Mouse (Mus musculus) ZHBTc4 (cell line): ENCODE results near the gene Nr1h4.

ENCODE experiments used
- DNase-seq: peaks from one replicate; pipeline ENCODE4 v3.0.0-alpha.2; 2011; ENCODE audit warnings: low read depth, low spot score

Nr1h4 gene

DNA sequence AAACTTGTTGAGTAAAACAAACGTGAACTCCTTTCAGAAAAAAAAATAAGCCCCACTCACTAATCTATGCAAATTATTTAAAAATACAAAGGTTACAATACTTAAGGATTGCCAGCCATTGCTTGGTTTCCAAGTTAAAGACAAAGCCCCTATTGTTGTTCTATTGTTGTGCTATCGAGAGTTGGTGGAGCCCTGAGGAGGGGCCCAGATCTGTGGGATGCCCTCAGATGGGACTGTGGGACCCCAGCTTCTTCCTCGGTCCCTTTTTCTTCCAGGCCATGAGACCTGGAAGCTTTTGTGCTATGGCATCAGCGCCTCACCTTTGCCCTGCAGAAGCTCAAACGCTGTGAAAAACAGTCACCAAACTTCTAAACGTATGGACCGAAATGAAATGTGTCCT, 51.7 kb downstream of the Nr1h4 start:
- DNase-seq, result no peak

DNA sequence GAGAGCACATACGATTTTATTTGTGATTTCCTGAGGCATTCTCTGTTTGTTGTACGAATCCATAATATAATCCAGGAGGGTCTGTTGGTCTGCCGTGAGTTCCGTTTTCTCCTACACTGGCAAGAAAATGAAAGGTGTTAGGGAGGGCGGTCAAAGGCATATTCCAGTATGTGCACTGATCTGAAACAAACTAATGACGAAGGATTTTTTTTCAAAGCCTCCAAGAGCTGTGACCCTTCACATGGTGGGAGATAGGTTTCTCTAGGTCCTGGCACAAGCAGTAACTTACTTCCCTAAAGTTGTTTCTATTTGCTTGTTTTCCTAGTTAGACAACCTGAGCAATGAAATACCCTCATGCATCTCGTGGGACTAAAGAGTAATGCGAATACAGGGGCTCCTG, 54.6 kb downstream of the Nr1h4 start:
- no peak for DNase-seq

DNA sequence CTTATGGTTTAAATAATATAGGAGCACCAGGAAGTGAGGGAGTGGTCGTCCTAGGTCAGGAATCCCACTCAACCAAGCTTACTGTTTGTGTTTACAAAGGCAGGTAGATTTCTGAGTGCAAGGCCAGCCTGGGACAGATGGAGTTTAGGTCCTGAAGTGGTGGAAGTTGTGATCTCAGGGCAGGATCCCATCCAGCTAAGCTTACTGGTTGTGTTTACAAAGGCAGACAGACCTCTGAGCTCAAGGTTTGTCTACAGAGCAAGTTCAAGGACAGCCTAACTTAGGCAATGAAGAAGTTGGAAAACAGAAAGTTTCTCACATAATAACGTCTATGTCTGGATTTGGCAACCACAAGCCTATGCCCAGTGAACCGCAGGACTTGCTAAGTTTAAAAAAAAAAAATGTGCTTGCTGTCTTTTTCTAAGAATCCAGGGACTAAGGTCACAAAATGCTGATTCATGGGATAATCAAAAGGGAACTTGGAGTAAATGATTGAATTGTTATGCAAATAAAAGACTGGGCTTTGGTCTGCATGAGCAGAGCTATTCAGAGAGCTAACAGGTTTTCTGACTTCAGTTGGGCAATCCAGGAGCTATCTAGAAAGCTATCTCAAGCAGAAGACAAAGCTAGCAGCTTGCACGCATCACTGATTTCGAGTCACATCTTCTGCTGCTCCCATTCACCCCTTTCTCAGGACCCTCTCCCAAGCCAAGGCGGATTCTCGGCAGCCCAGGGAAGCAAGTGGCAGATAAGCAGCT, 62.6 kb downstream of the Nr1h4 start:
- peak; percentile 83 for DNase-seq

DNA sequence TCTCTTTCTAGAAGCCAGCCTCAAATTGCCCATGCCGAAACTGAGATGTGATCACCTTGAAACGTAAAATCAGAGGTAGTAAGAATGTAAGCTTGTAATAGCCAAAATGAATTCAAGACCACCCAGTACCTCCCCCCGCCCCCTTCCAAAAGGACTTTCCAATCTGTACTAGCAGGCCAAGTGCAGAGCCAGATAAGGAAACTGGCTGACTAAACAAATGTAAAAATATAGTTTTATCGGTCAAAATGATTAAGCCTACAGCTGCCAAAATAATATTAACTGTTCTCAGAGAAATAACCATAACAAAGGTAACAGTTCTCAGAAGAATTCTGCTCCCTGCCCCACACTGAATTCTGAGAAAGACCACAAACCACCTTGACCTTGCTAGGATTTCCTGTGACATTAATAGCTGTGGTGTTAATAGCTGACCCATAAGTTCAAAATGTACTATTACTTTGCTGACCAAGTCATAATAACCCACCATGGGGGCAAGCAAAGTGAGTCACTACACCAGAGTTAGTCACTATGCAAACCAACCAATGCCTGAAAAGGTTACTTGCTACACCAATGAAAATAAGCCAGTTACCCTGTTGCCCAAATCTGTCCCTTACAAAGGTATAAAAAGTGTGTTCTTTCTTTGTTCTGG, 68.5 kb downstream of the Nr1h4 start:
- no peak for DNase-seq

DNA sequence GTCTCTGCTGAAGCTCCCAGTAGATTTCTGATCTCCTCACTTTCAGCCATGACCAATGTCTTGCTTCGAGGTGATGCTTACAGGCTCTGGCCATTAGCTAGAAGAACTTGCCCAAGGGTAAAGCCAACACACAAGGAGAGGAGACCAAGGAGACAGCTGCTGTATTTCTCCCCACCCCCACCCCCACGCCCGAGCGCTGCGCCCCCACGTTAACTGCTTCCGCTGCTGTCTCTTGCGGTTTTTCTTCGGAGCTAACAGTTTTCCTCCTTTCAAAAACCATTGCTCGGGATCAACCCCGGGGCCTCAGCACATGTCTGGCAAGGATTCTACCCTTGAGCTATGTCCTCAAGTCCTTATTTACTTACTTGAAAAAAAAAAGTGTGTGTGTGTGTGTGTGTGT, 70.5 kb downstream of the Nr1h4 start:
- DNase-seq, result no peak

DNA sequence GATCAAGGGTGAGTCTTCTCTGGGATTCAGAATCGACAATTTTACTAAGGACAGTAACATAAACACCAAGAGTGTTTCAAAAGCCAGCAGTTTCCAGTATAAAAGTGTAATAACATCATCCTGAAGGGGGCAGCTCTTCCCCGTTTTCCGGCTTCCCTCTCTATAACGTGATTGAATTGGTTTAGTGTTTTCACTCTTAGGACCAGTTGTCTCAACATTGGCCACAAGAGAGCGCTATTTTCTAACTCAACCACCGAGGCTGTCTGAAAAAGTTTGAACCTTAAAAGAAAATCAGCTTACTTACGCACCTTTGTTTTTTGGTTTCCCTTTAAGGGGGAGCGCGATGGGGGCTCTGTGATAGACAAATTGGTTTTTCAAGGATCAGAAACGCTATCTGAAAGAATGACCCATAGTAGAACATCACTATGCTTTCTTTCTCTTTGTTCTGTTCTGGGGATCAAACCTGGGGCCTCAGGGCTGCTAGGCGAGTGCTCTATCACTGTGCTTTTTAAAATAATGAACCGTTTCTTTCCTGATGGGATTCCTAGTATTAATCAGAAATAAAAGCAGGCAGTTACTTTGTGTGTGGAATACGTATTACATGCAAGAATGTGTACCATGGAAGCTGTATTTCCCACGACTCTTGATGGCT, 71.4 kb downstream of the Nr1h4 start:
- peak; percentile 92 for DNase-seq

DNA sequence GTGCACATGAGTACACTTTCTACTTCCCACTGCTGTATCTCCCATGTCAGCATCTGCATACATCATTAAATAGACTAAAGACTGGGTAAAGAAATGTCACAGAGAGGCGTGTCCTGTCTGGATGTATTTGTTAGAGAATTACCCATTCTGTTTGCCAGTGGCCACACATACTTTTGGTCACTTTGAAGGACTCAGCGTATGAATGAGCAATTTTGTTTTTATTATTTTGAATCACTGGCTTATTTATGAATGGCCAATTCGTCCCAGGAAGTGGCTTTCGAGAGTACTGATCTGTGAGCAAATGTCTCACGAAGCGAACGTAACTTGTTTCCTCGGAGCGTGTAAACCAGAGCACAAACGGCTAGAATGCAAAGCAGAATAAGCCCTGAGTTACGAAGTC, 72.4 kb downstream of the Nr1h4 start:
- DNase-seq, result no peak

DNA sequence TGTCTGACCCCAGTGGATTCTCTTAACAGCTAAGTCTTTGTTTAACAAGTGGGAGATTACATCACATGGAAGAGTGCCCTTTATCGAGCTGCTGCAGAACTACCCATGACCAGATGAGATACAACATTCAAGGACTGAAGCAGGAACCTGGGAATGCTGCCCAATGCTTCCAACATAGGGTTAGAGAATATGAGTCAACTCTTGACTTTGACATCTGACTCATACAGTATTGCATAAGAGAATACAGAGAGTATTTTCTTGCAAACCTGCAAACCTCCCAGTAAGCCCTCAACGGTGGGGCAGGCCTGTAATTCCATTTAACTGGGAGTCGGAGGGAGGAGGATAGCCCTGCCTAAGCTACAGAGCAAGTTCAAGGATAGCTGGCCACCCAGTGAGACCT, 74.6 kb downstream of the Nr1h4 start:
- DNase-seq, result no peak

DNA sequence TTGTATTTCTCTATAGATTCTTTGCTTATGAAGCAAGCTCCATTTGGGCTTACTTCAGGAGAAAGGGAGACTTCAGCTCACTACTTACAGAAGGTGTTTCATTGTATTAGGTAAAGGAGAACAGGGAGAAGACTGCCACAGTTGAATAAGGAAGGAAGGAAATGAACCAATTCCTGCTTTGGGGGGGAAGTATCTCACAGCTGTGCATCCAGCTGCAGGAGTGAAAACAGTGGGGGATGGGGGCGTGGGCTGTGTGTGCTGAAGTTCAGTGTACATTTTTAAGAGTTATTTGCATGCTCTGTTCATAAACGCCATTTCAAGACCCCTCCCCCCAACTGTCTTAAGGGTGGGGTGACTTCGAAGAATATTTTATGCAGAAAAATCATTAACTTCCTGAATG, 79.6 kb downstream of the Nr1h4 start:
- DNase-seq, result no peak

DNA sequence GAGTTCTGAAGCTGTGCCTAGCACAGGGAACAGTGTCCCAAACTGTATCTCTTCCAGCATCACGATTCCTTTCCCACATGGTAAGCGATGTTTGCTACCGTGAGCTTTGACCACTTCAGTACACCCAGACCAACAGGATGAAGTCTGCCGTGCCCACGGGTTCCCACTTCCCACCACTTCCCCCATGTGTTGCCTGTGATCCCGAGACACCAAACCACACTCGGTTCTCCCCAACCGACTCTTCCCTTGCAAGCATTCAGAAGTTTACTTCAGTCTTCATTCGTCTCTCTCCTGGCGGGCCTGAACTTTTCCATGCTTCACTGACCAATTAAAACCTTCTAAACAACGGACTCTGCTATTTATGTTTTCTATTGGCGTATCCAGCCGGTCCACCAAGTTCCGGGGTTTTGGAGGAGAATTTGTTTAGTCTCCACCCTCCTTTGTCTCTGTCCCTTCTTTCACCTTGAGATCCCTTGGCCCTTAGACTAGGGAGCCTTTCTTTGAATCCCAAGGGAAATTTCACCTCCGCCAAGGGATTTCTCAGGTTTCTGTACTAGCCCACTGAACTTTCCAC, 80.2 kb downstream of the Nr1h4 start:
- DNase-seq, result peak; percentile 70

DNA sequence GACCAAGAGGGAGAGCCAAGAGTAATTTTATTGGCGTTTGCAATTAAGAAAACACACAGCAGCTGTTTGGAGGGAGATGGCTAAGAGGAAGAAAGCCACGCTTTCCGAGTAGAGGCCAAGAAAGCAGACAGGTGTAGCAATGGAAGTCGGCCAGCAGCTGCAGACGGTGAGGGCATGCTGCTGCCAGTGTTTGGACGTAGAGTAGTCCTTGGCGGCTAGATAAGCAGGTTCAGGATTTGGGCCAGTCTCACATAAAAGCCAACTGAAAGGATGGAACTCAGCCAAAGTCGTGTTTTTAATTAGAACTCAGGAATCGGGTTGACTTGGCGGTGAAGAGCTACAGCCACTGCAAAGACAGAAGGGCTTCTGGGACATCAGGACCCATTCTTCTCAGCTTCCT, 83.0 kb downstream of the Nr1h4 start:
- DNase-seq, result no peak

DNA sequence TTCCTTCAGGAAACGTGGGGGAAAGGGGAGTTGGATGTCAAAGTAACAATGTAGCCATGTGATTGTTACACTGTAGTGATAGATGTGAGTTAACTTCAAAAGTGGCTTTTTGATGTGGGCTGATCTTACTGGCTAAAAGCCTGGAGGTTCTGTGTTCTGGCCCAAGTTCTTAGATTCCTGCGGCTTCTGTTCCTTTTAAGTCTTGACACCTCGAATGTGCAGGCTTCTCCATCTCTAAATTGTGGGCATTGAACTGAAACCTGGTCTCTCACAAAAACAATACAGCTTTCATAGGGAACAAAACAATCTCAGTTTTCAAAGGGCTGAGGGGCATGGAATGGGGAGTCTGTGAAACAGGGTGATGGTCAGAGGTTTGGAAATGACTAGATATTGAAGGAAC, 89.0 kb downstream of the Nr1h4 start:
- DNase-seq, result no peak

DNA sequence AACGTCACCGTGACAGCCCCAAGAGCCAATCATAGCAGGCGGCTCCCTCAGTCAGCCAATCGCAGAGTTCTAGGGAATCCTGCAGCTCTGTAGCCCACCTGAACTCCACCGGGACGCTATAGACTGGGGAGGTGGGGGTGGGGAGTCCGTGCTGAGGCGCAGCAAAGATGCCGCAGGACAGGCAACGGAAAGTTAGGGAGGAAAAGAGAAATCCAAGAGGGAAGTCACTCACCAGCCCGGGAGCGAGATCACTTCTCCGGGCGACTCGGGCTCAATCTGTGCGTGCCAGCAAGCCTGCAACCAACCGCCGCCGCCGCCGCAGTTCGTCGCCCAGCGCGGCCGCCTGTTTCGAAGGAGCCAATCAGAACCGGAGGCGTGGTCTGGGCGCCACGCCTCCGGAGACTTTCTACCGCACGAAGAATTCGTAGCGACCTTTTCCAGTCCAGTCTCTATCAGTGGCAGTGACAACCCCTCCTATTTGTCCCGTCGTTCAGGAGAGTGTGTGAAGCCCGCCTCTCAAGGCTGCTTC, 89.7 kb downstream of the Nr1h4 start, which contains the start of gene Gas2l3:
Gas2l3 (minus strand) TSS at position 345 of the 529 bp plus-strand sequence.
- peak; percentile 97 for DNase-seq

DNA sequence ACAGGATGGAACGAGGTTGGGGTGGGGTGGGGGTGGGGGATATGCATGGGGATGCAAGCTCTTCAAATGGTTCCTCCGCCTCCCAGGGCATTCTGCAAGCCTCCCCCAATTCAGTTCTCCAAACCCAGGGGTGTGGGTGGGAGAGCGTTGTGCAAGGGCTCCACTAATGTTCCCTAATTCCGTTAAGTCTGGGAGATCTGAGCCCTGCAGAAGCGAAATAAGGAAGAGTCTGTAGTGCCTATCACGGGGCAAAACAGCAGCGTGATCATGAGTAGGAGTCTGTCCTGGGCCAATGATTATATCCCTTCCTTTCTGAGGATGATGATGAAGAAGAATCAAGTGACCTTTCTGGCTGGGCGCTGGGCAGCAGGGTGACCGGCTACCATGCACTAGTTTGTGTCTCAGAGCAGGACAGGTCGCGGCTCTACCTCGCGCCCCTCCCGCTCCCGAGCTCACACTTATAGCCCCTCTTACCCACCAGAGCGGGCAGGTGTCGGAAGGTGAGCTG, 90.2 kb downstream of the Nr1h4 start:
- no peak for DNase-seq

DNA sequence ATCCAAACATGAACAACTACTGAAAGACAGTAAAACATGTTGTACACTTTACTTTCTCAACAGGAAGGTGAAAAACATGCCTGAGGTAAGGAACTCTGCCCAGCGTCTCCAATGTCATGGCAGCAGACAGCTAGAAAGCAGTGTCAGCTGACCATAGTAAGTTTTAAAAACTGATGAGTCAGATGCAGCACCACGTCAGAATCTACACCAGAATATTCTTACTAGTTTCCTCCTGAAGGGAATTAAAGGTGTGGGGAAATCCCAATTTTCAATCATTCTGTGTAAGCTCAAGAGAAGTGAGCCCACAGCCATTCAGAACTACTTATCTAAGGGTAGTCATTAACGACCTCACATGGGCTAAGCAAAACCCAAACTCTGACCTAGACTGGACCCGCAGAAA, 90.7 kb downstream of the Nr1h4 start:
- DNase-seq, result no peak

DNA sequence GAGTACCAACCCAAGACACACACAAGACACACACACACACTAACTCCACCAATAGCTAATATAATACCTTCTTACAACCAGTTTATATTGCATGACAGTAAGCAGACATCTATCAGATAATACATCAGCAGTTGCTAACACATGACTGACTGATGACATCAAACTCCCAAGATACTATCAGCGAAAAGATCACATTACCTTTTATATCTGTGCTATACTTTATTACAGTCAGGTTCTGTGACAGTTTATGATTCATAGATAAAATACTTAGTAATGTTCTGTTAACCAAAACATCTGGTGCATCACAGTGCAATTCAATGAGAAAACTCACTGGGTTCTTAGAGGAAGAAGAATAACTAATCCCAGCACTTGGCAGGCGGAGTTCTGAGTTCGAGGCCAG, 91.4 kb downstream of the Nr1h4 start:
- no peak for DNase-seq

DNA sequence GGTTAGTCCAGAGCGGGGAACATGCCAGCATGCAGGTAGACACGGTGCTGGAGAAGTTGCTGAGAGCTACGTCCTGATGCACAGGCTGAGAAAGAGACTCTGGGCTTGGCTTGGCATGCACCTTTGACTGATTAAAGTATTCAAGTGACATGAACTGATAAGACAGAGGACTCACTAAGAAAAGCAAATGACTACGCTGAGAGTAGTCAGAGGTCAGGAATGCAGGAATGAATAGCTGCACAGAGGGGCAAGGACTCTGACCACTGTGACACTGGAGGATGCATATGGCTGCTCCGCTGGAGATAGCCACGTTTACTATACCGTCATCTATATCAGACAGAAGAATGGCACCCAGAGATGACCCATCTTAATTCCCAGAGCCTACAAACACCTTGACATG, 94.0 kb downstream of the Nr1h4 start:
- no peak for DNase-seq

DNA sequence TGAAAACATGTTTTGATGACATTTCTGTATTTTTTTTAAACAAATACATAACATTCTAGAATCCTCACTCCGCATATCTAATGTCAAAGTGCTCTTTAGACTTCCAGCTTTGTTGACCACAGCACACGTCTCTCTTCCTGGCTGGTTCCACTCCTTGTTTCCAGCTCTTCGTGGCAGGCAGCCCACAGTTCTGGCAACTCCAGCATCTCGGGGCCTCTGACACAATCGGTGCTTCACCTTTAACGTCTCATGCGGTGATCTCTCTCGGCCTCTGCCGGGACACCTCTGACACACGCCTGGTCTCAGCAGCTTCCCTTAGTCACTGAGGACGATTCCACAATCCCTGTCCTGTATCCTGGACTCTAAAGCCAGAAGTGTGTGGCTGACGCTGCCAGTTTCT, 95.4 kb downstream of the Nr1h4 start:
- no peak for DNase-seq

DNA sequence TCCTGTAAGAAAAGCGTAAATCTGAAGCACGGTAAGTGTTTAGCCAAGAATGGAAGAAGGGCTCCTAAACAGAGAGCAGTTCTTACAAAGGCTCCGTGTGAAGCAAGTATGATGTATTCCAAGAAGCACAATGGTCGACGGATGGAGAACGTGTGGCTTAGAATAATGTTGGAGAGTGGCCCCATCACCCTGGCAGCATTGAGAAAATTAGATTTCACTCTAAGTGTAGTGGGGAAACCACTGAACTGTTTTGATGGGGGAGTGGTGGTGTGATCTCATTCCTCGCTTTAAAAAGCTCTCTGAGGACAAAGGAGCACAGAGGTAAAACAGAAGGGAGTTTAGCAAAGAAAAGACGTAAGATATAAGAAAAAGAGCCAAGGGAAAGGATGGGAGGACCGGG, 95.9 kb downstream of the Nr1h4 start:
- DNase-seq, result no peak

DNA sequence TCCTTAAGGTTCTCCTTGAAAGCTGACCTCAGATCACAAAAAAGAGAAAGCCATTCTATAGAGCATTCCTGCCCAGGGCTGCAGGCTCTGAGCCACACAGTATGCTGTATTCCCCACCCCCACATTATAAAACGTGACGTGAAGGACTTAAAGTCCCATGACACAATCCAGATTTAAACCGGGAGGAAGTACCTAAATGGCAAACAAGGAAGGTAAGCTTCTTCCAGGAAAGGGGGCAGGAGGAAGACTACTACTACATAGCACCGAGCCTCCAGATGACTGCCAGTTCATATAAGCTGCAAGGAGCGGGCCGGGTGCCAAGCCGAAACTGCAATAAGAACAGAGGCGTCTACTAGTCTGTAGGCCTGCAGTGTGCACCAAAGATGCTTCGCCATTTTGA, 97.5 kb downstream of the Nr1h4 start:
- no peak for DNase-seq

DNA sequence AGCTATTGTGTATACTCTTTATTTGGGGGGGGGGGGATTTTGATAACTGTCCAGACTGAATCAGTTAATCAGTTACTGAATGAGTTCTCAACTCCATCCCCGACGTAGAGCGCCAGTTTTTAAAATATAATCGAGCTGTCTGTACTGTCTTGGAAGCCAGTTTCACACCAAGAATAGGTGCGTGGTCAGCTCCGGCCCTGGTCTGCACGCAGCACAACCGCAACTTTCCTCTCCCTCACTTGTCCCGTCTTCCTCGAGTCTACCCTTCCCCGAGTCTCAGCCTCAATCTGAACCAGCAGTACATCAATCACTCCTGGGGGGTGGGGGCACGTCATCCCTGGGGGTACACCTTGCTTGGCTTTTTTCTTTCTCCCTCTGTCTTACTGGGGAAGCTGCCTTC, 98.0 kb downstream of the Nr1h4 start:
- no peak for DNase-seq
